Mouse (Mus musculus) layer of hippocampus, adult 9-11 months (tissue): ENCODE measurements around the gene Trpm3.
A peak's percentile ranks its signal among the peaks of the same experiment; 100 is the strongest.

Source experiments
- DNase-seq: peaks from one replicate; pipeline ENCODE4 v3.0.0; 2022

Trpm3 gene

GRCm38 (mm10) chr19:22308081-22308480 is 169.2 kb downstream of the Trpm3 start:
- no peak for DNase-seq

DNA sequence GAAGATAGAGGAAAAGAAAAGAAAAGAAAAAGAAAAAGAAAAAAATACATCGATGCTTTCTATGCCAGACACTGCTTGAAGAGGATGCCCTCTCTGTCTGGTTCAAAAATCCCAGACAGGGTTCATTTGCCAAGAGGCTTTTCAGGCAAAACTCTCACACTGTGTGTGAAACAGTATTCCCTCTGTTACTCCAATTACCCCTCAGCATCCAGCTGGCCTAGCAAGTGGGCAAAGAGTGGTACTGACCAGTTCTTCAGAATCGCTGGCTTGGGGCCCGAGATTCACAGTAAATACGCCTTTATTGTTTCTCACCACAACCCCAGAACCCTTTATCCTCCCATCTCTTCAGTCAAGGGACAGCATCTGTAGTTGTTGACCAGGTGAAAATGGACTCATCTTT is 178.5 kb downstream of the Trpm3 start:
- DNase-seq, result peak; percentile 11

GRCm38 (mm10) chr19:22326813-22327212 is 188.0 kb downstream of the Trpm3 start:
- DNase-seq, result no peak

GRCm38 (mm10) chr19:22327226-22327625 is 188.4 kb downstream of the Trpm3 start:
- no peak for DNase-seq

GRCm38 (mm10) chr19:22336278-22336677 is 197.4 kb downstream of the Trpm3 start:
- no peak for DNase-seq

GRCm38 (mm10) chr19:22337468-22337867 is 198.6 kb downstream of the Trpm3 start:
- no peak for DNase-seq

GRCm38 (mm10) chr19:22338927-22339326 is 200.1 kb downstream of the Trpm3 start:
- DNase-seq, result no peak

- no peak for DNase-seq
Observed at GRCm38 (mm10) chr19:22354037-22354541, 215.2 kb downstream of the Trpm3 start.

- no peak for DNase-seq
Observed at GRCm38 (mm10) chr19:22386890-22387289, 248.0 kb downstream of the Trpm3 start.

- DNase-seq, result peak; percentile 69
Observed at GRCm38 (mm10) chr19:22394700-22395099, 255.9 kb downstream of the Trpm3 start.

DNA sequence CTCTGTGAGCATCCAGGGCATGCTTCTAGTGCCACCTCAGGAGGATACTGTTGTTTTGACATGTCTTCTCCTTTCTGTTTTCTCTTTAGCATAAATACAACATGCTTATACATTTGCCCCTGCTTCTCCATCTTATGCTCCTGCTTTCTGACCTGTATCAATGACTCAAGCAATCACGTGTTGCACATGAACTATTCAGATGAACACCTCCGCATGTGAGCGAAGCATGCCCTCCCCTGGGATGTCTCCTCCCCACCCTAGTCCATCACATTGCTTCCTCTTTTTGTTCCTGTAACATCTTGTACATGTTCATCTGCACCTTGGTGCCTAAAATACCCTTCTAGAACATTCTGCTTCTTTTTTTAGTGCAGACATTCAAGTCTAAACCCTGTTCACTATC is 265.2 kb downstream of the Trpm3 start:
- DNase-seq, result no peak

- no peak for DNase-seq
Observed at GRCm38 (mm10) chr19:22418239-22418638, 279.4 kb downstream of the Trpm3 start.

GRCm38 (mm10) chr19:22437207-22437606 is 298.4 kb downstream of the Trpm3 start:
- no peak for DNase-seq

GRCm38 (mm10) chr19:22447418-22448339 is 308.8 kb downstream of the Trpm3 start:
- DNase-seq, result no peak

DNA sequence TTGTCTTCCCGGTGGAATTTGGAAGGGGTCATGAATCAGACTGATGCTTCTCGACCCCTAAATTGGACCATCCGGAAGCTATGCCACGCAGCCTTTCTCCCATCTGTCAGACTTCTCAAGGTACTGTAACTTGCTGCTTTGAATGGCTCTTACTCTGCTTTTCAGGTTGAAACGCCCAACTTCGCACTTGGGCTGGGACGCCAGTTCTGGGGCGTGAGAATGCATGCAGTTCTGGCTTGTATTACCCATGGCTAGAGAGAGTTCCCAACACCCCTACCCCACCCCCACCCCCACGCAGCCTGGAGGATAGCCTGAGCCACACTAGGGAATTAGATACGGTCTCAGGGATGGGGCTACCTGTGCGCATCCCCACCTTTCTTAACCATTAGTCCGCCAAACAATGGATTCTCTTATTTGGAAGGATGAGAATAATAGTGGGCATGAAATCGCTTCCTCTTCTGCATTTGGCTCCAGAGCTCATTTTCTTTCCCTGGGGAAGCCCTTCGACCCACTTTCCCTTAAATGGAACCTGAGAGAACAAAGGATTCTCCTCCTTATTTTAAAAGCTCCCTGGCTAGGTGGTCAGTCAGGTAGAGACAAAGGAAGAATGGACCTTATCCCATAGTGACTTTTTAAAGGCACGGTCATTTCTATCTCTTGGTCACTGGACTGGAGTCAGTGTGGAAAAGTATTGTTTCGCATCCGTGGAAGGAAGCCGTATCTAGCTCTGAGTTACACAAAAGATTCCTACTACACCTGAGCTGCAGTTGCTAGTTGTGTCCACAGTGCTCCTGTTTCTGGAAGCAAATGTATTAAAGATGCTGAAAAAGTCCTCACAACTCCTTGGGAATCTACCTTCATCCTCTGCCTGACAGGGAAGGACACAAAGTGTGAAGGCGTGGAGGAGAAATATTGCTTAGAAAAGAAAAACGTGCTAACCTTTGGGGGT is 309.8 kb downstream of the Trpm3 start:
- DNase-seq, result no peak

DNA sequence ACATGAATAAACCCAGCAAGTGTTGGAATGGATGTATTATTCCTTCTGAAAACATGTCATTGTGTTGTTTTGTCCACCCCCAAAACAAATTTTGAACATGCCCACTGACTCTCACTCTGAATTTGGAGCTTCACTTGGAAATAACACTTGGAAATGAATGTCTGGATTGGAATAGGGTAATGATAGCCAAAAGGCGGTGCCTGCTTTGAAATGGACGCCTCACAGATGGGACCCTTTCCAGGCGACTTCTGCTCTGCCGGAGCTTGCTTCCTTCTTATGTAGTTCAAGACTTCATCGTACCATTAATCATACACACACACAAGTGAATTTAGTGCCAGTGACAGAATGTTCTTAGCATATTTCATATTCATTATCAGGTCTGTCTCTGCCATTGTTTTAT is 312.4 kb downstream of the Trpm3 start:
- DNase-seq, result peak; percentile 13

GRCm38 (mm10) chr19:22456935-22457334 is 318.1 kb downstream of the Trpm3 start:
- DNase-seq, result no peak

- DNase-seq, result no peak
Observed at GRCm38 (mm10) chr19:22462043-22462442, 323.2 kb downstream of the Trpm3 start.

GRCm38 (mm10) chr19:22463506-22463905 is 324.7 kb downstream of the Trpm3 start:
- DNase-seq, result peak; percentile 93

DNA sequence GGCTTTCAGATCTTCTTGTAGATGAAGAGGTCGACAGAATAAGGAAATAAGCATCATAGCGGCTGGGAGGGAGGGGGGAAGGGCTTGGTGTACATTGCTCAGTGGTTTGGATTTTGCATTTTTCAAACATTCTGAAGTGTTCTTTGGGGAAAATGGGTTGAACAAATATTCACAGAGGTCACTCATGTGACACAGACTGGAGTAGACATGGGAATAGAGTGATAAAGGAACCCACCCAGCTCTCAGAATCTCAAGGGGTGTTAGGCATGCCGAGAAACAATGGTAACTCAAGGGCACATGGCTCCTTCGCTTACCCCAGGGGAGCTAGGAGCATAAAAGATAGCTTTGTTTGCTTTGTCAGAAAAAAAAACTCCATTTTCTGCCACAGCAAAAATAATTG is 330.8 kb downstream of the Trpm3 start:
- no peak for DNase-seq

- DNase-seq, result no peak
Observed at GRCm38 (mm10) chr19:22473030-22473712, 334.3 kb downstream of the Trpm3 start.

- DNase-seq, result no peak
Observed at GRCm38 (mm10) chr19:22478295-22478989, 339.6 kb downstream of the Trpm3 start.
